Mouse (Mus musculus) retina, postnatal 1 day (tissue): ENCODE data around the gene A630076J17Rik.

Experiments used
- DNase-seq: peaks from one replicate; pipeline ENCODE4 v3.0.0-alpha.2; 2012

The A630076J17Rik gene

DNA sequence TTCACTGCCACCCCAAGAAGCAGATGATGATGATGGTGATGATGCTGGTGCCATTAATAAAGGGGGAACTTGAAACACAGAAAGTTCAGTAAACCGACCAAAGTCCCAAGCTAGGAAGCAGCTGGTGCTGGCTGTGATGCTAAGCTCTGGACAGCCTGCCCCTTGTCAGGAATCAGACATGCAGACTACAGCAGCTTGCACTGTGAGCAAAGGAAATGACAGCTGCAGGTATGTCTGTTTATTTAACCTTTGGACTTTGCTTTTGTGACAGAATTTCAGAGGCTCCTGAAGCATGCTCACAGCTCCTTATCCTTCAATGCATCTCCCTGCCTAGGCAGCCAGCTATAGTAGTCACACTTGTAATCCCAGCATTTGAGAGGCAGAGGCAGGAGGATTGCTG is at the start of gene A630076J17Rik:
A630076J17Rik (plus strand) TSS at position 88 of the 400 bp plus-strand sequence.
- DNase-seq = no peak

DNA sequence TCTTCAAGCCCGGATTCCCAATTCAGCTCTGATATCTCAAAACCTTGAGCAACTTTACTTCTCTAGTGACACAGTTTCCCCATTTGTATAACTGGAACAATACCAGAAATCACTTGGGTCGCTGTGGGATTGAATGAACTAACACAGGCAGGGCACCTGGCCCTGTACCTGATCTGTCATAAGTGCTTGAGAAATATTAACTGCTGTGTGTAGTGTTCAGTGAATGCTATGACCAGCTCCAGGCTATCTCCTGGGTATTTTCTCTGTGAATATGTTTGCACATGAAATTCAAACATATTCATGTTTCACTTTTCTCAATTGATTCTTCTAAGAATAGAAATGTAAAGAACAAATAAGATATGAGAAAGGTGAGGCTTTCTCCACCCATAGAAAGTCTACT is 49.6 kb upstream of the A630076J17Rik start:
- DNase-seq = no peak

DNA sequence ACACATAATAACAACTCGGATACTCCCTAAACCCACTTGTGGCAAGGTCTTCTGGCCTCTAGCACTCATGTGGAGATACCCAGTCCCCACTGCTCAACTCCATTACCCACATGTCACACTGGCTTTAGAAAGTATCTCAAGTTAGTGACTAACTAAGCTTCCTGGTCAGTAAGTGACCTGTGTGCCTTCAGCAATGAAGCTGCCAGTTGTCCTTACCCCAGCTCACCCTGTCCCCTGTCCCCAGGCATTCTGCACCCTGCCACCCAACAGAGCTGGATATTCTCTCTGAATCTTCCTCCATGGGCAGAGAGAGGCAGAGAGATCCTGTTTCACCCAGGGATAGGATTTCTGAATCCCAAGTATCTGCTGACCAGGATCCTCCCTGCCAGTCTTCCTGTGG is 47.7 kb upstream of the A630076J17Rik start, which contains the start of gene Kcna10:
Kcna10 (plus strand) TSS at position 301 of the 400 bp plus-strand sequence.
- DNase-seq = no peak

DNA sequence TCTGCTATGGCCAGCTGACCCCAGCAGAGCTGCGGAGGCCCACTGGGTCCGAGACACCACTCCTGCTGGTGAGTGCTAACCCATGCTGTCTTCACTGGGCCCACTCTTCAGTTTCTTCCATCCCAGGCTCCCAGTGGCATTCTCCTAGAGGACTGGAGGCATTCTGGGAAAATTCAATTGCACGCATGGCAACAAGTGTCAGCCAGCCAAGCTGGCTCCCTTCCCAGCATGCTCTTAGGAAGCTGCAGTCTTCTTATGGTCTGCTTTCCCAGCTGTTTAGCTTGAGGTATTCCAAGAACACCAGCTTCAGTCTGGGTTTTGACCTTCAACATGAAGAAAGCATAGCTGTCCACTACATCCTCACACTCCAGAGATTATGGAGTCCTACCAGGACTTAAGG is 47.2 kb upstream of the A630076J17Rik start:
- no peak for DNase-seq

DNA sequence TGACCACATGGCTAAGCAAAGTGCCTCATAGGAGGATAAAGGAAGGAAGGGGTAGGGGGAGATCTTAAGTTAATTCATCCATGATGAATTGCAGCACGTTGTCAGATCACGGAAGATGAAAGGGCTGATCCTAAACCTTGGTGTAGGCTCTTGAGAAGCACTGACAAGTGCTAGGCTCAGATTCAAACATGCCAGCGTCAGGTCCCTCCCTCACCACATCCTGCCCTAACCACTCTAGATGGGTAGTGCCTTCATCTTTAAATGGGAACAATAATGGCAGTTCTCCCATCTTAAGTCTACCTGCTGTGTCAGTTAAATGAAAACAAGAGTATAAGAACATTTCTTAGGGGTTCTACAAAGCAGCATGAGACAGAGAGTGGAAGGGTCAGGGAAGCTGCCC is 44.8 kb upstream of the A630076J17Rik start:
- DNase-seq = no peak

DNA sequence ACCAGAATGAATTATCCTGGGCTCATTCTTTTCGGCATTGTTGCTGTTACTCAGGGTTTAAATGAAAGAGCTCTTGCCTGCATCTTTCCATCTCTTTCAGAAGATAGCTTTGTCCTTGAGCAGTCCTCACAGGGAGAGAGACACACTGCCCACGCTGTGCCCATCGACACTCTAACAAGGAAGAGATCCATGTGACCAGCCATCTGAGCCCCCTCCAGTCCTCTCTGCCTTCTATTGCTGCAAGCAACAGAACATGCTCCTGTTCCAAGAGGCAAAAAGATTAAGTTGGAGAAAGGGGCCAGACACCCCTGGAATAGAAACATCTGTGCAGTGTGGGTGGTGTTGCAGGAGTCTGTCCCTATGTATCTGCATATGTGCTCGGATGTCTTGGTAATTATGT is 43.4 kb upstream of the A630076J17Rik start:
- DNase-seq = no peak

DNA sequence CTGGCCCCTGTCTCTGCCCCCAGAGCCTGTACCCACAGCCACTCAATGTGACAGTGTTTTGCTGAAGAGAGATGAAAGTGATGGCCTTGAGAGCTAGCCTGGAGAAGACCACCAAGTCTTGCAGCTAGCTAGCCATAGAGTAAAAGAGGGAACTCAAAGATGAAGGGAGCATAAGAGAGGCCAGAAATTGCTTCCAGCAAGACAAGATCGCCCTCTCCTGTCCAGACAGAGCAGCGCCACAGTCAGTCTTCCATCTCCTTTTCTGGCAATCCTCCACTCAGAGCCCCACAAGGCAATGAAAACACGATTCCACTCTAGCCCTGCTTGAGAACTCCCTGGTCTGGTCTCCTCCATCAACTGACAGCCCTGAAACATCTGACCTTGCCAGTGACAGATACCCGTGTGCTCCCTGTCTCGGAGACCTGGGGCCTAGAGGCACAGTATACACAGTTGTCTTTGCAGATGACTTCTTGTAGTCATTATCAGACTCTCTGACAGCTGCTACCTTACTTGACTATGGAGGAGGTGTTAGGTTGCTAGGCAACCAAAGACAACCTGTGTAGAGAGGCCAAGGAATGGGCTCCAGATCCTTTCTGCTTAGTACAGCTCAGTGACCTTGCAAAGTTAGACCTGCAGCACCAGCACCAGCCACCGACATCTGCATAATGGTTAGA is 42.1 kb upstream of the A630076J17Rik start:
- peak; percentile 74 for DNase-seq

DNA sequence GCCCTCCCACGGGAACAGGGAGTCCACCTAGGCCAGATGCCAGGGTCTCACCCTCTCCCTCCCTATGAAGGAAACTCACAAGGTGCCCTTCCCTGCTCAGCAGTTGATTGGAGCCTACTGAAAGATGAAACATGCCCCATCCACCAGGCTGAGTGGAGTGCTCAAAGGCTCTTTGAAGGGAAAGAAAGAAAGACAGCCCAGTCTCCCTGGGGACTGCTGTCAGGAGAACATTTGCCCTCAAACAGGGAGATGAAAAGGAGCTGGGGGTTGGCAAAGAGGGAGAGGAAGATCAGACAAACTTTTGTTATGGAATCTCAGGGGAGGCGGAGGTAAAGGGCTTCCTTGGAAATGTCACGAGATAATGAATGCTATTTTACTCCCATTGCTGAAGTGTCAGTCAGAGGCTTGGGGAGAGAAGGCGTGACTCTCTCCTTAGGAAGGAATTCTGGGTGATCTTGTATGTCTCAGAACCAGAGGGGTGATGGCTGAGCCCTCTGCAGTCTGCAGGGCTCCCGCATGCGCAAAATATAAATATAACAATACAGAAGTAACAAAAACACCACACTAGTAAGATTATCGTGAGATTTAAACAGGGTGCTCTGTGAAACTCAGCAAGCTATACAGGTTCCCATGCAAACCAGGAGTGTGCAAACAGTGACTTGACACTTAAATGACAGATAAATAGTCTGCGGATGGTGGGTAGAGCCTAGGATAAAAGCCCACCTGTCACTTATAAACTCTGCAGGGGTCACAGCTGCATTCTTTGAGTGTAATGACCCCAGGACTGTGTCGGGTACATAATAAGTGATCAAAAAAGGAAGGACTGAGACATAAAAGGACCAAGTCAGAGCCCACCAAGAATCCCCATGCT is 28.9 kb upstream of the A630076J17Rik start:
- DNase-seq = no peak

DNA sequence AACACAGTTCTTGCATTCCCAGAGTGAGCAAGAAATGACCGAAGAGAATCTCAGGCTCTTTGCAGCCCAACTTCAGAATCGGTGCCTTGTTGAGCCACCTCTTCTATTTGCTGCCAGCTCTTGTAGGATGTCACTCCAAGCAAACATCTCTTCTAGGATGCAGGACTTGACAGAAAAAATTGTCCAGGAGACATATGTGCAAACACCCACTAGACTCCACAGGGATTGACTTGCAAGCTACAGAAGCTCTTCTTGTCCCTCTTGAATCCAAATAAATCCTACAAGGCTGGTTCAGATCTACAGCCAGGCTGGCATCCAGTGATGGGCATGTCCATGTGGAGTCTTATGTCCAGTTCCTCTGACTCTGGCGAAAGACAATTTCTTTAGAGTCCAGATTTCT is 26.0 kb upstream of the A630076J17Rik start:
- DNase-seq = no peak

DNA sequence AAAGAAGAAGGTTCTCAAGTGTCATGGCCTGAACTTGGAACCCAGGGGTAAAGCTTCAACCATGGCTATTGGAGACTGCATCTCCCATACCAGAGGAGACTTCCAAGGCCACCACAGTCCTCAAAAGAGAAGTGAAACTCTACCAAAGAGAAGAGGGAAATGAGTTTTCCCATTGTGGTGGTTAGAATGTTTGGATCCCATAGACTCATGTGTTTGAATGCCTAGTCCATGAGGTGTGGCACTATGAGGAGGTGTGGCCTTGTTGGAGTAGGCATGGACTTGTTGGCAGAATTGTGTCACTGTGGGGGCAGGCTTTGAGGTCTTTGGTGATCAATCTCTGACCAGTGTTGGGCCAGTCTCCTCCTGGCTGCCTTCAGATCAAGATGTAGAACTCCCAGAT is 25.2 kb upstream of the A630076J17Rik start:
- no peak for DNase-seq

DNA sequence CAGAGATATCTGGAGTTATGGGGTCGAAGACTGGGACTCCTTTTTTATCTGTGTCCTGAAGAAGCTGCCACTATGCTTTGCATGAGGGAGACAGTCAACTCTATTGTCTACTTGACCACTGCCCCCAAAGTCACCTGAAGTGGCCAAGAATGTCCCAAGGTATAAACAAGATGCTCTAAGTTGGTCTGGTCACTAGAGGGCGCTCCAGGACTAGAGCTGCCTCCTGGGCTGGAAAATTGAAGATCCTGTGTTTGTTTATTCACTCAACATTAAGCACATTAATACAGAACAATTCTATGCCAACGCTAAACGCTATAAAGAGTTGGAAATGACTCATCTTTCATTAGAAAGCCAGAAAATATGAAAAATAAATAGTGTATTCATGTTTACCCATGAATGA is 24.4 kb upstream of the A630076J17Rik start:
- DNase-seq = peak; percentile 72

DNA sequence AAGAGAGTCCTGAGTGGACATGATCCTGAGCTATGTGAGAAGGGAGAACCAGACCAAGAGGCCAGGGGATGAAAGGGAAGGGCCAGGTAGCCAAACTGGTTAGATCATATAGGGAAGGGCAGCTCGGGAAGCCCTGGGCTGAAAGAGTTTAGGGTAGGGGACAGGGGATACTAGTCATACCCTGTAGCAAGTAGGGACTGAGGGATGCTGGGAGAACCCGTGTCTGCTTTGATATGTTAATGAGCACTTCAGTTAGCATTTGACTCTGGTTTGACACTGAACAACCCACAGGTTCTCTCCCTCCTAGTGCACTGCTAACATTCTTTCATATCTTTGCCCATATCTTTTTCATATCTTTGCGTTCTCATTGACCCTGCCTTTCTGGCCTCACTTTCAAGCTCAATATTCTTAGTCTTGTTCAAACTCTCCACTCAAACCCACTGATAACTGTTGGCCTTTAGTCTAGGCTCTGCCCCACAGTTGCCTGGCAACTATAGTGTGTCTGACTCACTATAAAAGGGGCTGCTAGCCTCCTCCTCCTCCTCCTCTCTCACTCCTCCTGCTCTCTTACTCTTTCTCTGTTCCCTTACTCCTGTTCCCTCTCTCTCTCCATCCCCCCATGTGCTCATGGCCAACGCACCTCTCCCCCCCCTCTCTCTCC is 23.8 kb upstream of the A630076J17Rik start:
- no peak for DNase-seq

DNA sequence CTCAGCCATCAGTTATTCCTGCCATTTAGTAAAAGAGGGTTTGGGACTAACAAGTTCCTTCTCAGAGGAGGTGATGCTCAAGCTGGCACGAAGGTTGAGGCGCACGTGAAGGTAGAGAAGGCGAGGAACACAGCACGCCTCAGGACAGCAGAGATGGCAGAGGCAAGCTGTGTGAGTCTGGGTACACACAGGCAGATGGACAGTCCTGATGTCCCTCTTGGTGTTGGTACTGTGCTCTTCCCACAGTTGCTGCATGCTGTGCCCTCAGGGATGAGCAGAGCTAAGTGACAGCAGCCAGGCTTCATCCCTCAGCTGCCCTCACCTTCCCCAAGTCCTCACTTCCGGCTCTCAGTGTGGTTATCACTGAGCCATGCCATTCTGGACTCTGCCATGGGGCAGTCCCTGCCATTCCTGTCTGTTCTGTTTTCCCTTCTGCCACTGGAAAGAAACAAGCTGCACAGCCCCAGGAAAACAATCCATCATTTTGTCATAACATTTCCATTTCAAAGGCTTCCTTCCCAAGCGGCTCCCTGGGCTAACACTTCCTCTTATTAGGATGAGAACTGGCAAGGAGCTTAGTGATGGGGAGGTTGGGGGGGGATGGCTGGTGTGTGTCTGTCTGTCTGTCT is 22.7 kb upstream of the A630076J17Rik start:
- DNase-seq = peak; percentile 41

DNA sequence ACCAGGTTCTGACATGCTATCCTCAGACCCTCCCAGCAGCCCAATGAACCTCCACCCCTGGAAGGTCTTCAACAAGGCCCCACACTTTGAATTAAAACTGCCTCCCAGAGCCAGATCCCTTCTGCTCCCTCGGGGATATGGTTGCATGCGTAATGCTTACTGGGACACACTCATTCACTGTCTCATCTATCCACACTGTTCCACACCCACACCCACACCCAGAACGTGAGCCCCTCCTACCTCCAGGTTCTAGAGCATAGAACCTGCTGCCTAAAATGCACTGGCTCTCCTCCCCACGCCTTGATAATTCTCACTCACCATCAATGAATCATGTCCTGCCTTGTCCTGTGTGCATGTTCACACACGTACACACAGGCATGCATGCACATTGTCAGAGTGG is 15.8 kb upstream of the A630076J17Rik start:
- no peak for DNase-seq

DNA sequence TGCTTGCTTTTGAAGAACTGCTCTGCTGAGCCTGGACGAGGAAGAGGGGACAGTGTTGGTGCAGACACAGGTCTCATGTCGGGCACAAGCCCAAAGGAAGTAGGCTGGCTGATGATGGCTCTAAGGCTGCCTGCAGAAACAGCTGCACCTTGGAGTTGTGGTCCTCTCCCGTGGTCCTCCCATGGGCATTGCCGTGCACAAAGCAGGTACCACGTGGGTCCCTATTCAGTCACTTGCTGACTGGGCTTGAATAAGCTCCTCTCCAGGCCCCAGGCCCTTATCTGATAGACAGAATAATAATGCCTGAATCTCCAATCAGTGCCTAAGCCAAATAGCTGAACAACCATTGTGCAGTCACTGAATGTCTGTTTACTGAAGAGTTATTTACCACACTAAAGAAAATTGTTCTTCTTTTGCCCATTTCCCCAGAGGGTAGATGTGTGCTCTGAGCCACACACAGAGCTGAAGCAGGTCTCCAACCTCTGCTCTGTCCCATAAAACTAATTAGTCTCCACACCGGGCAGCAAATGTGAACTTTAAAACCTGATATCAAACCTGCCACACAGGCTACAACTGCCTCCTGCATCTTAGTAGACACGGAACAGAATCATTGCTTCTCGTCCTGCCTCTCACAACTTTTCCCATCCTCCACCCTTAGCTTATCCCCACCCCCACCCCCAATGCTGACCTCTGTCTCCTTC is 13.9 kb upstream of the A630076J17Rik start:
- DNase-seq = no peak

DNA sequence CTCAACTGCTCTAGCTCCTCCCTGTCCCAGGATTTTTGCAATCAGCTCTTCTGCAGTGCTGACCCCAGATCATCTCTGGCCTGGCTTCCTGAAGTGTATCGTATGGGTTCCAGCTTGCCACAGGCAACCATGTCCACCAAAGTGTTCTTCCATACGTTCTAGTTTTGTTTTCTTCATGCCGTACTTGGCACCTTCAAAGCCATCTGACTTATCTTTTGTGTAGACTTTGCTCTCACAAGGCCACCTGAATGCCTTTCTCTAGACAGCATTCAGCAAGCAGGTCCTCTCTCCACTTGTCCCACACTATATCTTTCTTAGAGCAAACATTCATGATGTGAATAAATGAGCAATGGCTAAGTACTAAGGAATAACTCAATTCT is 13.3 kb upstream of the A630076J17Rik start:
- DNase-seq = no peak

DNA sequence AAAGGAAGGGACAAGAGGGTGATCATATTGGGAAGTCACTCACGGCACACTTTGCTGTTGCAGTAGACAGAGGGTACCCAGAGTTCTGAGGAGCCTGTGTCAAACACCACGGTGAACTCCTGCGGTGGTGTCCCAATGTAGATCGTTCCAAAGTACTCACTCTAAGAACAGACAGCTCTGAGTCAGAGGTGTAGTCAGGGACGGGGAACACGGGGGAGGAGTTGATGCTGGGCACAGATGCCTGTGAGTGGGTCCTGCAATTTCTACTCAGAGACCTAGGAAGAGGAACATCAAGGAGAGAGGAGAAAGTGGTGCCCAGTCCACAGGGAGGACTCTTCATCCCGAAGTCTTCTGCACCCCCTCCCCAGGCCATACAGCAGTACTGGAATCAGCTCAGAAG is 11.8 kb upstream of the A630076J17Rik start:
- DNase-seq = no peak

DNA sequence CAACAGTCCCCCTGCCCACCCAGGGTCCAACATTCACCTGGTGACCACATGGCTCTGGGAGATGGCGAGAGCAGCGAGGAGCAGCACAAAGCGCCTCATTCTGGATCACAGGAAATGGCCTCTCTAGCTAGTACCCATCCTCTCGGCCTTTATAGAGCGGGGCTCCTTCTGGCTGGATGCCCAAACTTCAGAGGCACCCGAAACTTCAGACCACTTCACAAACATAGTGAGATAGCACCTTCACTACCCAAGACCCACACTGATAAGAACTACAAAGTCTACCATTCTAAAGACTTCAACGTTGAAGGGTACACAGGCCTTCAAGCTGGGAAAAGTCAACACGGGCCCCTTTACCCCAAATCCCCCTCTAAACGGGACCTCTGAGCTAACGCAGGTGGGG is 8.8 kb upstream of the A630076J17Rik start, which contains the start of gene Cym:
Cym (minus strand) TSS at position 125 of the 400 bp plus-strand sequence.
- no peak for DNase-seq

DNA sequence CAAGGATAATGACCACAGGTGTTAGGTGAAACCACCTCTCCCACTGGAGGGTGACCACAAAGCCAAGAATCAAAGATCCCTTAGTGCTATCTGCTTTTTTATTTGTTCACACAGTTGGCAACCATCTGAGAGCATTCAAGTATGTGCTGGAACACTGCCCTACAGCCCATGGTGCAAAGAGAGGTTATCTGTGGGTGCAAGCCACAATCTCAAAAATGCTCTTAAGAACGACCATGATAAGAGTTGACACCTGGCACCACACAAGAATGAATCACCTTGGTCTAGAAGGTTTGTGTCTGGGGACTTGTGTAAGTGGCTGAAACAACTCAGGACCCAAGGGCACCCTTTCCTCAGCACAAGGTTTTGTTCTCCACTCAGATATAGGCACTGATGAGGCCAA is 7.2 kb upstream of the A630076J17Rik start:
- no peak for DNase-seq

DNA sequence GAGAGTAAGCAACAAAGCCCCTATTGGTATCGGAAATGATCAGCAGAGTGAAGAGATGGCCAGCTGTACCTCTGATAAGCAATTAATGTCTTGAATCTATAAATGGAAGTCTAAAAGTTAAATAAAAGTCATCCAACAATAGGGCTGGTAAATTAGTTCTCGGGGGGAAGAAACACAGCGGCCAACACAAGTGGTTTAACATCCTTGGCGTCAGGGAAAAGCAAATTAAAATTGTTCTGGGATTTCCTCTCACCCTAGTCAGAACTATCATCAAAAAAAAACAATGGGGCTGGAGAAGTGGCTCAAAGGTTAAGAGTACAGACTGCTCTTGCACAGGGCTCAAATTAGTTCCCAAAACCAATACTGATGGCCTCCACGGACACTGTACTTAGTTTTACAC is 4.6 kb upstream of the A630076J17Rik start:
- no peak for DNase-seq

DNA sequence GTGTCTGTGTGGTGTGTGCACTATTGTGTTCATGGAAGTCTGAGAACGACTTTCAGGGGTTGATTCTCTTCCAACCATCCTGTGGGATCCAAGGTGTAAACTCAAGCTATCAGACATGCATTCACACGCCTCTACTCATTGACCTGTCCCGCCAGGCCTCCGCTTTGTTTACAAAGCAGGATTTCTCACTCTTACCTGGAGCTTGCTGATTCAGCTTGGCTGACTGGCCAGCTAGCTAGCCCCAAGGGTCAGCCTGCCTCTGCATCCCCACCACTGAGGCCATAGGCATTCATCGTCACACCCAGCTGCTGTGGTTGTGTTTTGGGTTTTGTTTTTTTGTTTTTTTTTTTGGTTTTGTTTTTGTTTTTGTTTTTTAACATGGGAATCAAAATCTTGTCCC is 1.2 kb upstream of the A630076J17Rik start:
- no peak for DNase-seq

DNA sequence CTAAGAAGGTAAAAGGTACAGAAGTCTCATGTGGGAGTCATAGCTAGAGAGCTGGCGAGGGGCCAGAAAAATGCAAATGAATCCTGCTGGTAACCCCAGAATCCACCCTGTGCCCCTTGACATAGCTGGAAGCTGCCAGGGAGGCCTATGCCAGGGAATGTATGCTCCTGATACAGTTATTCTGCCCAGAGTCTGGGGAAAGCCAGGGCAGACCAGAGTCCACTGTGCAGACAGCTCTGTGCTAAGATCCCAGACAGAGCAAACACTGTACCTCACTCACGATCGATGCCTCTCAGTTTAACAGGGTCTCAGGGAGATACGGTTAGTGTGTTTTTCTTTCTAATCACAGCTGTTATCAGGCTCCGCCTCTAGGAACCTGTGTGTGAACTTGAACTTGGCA is 592 bp upstream of the A630076J17Rik start:
- no peak for DNase-seq

DNA sequence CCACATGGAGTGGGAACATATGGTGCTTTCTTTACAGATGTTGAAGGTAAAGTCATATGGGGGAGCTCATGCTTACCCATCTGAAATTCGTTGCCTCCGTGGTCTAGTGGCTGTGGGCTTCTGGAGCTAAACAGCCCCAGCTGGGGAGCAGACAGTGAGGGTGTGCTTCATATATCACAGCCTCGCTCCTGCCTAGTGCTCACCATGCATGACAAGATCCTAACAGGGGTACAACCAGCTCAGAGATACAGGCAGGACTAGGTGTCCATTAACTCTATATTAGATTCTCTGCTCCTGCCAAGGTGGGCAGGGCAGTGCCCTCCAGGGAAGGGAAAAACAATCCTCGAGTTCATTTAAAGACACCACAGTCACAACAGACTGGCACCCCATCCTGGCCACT is 788 bp downstream of the A630076J17Rik start:
- DNase-seq = no peak
